Mouse (Mus musculus): ENCODE data around the gene 4930407I10Rik.

- TF ChIP-seq CTCF (IDR thresholded peaks at IDR 0.05; ENCODE audit: borderline replicate concordance, insufficient read depth, low read length) = no peak
- TF ChIP-seq POLR2A (IDR thresholded peaks at IDR 0.05; ENCODE audit: low read depth, low read length) = no peak
These were observed 14.7 kb upstream of the 4930407I10Rik start for GRCm38 (mm10) chr15:82044166-82044784.

All from embryonic fibroblast, embryonic 13.5 days (primary cell).